Mouse (Mus musculus): ENCODE results near the gene Msln.

DNA sequence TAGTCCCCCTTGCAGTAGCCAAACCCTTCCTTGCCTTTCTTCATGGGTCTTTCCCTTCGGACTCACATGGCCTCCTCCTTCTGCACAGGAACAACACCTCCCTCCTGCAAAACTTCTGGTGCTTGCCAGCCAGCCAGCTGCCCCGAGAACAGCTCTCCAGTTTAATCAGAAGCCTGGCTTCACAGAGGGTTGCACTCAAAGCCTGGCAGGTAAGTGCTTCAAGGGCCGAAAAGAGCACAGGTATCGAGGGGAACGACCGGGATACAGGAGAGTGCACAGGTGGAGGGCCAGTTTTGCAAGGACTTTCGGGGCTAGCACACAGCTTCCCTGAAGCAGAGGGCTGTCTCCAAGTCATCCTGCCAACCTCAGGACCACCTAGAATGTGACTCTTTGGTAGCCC, 15.3 kb downstream of the Msln start:
- TF ChIP-seq POLR2A (IDR thresholded peaks at IDR 0.05; ENCODE audit: low read depth, low read length), result no peak
- no peak for TF ChIP-seq CTCF (conservative IDR thresholded peaks at IDR 0.05 in 1 of 2, IDR thresholded peaks at IDR 0.05 in 1 of 2; ENCODE audit: low read depth in 2 of 2, low read length in 2 of 2)
- TF ChIP-seq NELFE (IDR thresholded peaks at IDR 0.05; ENCODE audit: low read depth, low read length), result no peak
- TF ChIP-seq RAD21 (IDR thresholded peaks at IDR 0.05; ENCODE audit: low read depth, low read length), result no peak

All from CH12.LX (cell line).